Mouse (Mus musculus): ENCODE measurements at regions not wholly inside any gene's neighbourhood (a gene's known extent, or its start where the extent isn't known, plus 50 kb on each side); places are given as distances from the start of the nearest gene placed in this dataset.
A peak's percentile ranks its signal among the peaks of the same experiment; 100 is the strongest.

DNA sequence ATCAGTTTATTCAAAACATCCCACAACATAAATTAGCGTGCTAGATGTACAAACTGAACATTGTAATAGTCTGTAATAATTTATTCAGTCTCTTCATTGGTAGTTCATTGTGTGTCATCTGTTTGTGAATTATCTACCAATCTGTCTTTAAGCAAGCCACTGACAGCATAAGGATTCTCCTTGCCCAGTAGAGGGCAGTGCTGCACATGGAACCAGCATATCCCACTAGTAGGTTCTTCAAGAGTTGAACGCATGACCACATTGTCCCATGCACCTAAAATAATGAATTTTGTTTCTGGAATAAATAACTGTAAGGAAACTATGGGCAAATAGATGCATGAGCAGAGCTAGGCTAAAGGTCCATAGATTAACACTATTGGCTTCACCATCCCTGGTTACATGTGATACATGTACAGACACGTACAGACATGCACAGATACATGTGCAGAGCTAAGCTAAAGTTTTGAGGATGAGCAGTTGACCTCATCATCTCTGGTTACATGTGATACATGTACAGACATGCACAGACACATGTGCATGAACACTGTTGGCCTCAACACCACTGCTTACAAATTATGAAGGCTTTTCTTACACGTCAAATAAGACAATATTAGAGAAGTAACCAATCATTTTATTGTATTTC, 143.0 kb upstream of the Ctnnd2 start:
- peak; percentile 29 to 80 for DNase-seq

DNA sequence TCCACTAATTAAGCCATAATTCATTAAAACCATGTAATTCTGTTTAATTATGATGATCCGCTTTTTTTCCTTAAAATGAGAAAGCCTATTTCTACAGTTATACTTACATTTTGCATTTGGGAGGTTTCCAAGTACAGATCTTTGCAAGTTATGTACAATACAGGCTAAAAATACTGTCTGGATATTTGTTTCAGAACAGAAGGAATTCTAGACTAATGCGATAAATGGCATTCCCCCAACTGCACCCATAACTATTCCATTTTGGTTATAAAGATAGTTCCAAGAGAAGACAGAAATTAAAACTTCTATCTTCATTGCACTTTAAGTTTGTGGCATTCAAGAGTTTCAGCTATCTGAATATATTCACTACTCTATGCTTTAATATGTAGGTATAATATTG, 137.0 kb upstream of the Ctnnd2 start:
- DNase-seq = no peak

DNA sequence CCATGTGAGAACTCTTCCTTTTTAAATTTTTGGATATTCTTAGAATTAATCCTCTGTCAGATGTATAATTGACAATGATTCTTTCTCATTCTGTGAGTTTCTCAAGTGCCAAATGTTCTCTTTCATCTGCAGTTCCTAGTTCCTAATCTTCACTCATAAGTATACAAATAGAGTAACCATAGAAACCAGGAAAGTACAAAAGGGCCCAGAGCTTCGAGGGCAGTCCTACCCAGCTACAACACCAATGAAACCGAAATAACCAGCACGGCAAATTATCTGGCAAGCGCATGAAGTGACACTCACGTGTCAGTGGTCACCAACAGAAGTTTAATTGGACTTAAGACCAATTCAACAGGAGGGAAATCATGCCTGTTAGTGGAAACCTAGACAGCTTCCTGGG, 121.5 kb upstream of the Ctnnd2 start:
- DNase-seq = no peak

DNA sequence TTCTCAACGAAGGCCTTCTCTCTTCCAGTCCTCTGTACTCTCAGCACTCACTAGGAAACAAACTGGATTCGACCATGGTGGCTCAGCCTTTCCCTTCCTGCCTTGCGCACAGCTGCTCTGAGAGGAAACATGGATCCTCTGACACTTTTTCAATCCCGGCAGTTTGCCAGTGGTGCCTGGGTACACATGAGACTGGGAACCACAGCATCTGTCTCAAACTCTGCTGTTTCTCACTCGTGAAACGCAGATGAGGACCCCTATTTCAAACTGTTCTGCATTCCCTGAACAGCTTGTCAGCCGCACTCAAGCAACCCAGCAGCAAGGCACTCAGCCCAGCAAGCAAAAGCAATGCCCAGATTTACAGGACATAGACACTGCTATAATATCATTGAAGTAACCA, 112.6 kb upstream of the Ctnnd2 start:
- DNase-seq = no peak

DNA sequence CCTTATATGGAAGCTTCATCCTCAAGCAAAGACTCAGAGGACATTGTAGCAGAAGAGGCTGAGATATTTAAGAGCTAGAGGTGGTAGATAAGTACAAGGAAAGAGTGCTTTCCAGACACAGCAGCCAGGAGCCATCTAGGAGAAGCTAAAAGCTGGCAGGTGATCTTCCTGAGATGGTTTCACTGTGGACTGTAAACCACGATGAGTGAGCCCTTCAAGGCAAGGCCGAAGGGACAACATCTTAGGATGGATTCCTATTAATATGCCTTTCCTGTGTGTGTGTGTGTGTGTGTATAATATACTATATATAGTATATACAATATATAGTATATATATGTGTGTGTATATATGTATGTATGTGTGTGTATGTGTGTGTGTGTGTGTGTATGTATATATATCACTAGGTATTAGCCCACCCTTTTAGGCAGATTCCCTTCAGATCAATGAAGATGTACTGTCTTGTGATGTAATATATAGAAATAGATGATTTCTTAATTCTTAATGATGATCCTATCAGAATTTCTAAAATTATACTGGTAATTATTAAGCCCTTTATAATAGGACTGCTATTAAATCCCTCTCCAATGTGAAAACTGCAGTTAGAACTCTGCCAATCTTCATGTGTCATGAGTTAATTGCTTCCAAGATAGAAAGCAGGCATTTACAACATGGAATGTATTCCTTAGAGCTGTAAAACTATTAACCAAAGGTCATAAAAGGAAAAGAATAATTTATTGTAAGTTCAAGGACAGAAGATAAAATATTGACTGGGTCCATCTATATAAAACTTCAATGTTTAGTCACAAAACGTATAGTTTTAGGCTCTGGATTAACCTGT, 111.7 kb upstream of the Ctnnd2 start:
- no peak for DNase-seq

DNA sequence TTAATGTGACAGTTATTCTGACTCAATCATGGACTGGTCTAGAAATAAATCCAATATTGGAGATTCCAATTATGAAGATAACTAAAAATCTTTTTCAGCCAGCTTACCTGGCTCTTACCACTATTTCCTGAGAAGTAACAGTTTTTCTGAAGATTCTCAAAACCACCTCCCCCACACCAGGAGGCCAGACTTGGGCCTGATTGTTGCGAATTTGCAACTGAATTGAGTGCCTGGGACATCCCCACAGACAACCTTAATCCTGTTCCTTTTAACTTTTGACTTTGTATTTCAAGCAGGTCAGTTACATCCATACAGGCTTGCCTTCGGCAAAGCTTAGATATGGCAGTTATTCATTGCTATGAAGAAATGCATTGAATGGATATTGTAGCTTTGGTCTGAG, 100.7 kb upstream of the Ctnnd2 start:
- DNase-seq = no peak

DNA sequence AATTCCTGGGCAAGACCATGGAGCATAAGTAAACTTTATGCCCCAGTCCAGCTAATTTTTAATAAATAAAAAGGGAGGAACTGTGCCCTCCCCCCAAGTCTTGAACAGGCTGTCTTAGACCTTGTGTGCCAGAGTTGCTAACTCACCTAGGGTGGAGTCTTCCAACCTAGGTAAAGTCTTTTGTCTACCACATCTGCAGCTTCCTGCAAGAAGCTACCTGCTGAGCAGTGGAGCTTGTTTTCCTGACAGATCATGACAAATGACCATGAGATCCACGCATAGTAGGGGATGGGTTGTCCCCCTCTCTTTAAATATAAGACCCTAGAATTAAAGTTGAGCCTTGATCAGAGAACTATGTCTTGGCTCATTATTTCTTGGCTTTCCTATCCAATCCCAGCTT, 100.1 kb upstream of the Ctnnd2 start:
- DNase-seq = no peak

DNA sequence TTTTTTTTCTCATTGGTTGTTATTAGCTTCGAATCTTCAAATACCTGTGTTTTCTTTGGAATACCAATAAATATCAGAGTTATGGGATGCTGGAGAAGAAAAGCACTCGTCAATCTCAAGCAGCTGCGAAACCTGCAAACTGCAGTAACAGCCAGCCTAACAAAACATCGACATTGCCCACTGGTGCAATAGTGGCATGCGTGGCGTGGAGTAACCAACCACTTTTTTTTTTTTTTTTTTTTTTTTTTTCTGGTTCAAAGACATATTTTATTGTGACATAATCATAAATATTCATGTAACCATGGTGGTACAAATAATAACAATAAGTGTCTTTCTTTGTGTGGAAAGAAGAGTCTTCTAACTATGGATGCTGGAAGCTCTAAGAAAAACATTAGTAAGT, 85.3 kb upstream of the Ctnnd2 start:
- DNase-seq = no peak

DNA sequence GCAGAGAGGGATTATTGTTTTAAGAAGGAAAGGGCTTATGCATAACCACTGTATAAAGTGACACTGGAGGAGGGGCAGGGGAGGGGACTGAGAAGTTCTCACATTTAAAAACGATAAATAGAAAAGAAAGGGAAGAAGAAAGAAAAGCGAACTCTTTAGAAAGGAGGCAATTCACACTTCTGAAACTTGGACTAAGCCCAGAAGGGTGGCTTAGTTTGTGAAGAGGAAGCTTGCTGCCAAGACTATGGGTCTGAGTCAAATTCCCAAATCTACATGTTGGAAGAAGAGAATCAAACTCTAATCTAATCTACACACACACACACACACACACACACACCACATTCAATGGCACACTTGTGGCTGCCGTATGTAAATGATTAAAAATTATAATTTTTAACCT, 50.3 kb upstream of the Ctnnd2 start:
- no peak for DNase-seq
